Mouse (Mus musculus): ENCODE data around the gene Suclg2. TPM values are rescaled to one million over a fixed set of nuclear protein-coding genes. Genes with fewer than 3 reads are reported as not detected.

Gene Suclg2
- polyA plus RNA-seq, 1 experiment from 2014 or later = 16.8 TPM

- Histone ChIP-seq H3K4me3 (no peak overlapping the region), H3K4me2 (no peak overlapping the region), H3K9ac (no peak overlapping the region), H3K36me3 (no peaks in the 10 kb centered on the region), H3K9me3 (no peaks in the 10 kb centered on the region), H3K4me1 (replicated peaks) (peaks cover 6% of the 10 kb centered on the region), H3K27ac (replicated peaks) (no peak overlapping the region), H3K27me3 (no peaks in the 10 kb centered on the region)
- 65% methylated on average over 4 of the region's 4 CpGs for WGBS
- no peak for ATAC-seq (ENCODE audit: low read depth)
These were observed 23.7 kb downstream of the Suclg2 start for GRCm38 (mm10) chr6:95694910-95695309.

GRCm38 (mm10) chr6:95685242-95685641 is 33.4 kb downstream of the Suclg2 start:
- ATAC-seq (ENCODE audit: low read depth) = no peak
- H3K9ac ChIP-seq = no peak overlapping the region
- no peak overlapping the region for H3K4me2 ChIP-seq
- H3K9me3 ChIP-seq = no peaks in the 10 kb centered on the region
- 85% methylated on average over 4 of the region's 4 CpGs for WGBS
- no peaks in the 10 kb centered on the region for H3K36me3 ChIP-seq
- no peaks in the 10 kb centered on the region for H3K4me1 ChIP-seq (replicated peaks)
- no peak overlapping the region for H3K4me3 ChIP-seq
- H3K27me3 ChIP-seq = no peaks in the 10 kb centered on the region
- H3K27ac ChIP-seq (replicated peaks) = no peak overlapping the region

GRCm38 (mm10) chr6:95679718-95680117 is 38.9 kb downstream of the Suclg2 start:
- Histone ChIP-seq H3K9ac (no peak overlapping the region), H3K27ac (replicated peaks) (no peak overlapping the region), H3K4me1 (replicated peaks) (peaks cover 5% of the 10 kb centered on the region; the same call in 1 of the 2 replicates), H3K36me3 (no peaks in the 10 kb centered on the region), H3K27me3 (no peaks in the 10 kb centered on the region), H3K9me3 (no peaks in the 10 kb centered on the region), H3K4me2 (no peak overlapping the region), H3K4me3 (no peak overlapping the region)
- WGBS = 75% methylated on average over 3 of the region's 3 CpGs
- ATAC-seq (ENCODE audit: low read depth) = no peak

- H3K4me2 ChIP-seq = no peak overlapping the region
- H3K9me3 ChIP-seq = no peaks in the 10 kb centered on the region
- H3K36me3 ChIP-seq = no peaks in the 10 kb centered on the region
- no peak overlapping the region for H3K9ac ChIP-seq
- H3K4me1 ChIP-seq (replicated peaks) = peaks cover 7% of the 10 kb centered on the region; the same call in 1 of the 2 replicates
- no peaks in the 10 kb centered on the region for H3K27me3 ChIP-seq
- WGBS = 56% methylated on average over 3 of the region's 3 CpGs
- no peak overlapping the region for H3K27ac ChIP-seq (replicated peaks)
- no peak overlapping the region for H3K4me3 ChIP-seq
- ATAC-seq (ENCODE audit: low read depth) = no peak
These were observed 39.3 kb downstream of the Suclg2 start for GRCm38 (mm10) chr6:95679261-95679660.

- no peaks in the 10 kb centered on the region for H3K9me3 ChIP-seq
- no peaks in the 10 kb centered on the region for H3K27me3 ChIP-seq
- no peak overlapping the region for H3K4me3 ChIP-seq
- H3K4me1 ChIP-seq (replicated peaks) = peaks cover 12% of the 10 kb centered on the region; the same call in 1 of the 2 replicates
- no peak overlapping the region for H3K4me2 ChIP-seq
- no peaks in the 10 kb centered on the region for H3K36me3 ChIP-seq
- no peak for ATAC-seq (ENCODE audit: low read depth)
- H3K9ac ChIP-seq = no peak overlapping the region
- H3K27ac ChIP-seq (replicated peaks) = no peak overlapping the region
- WGBS = 93% methylated on average over 2 of the region's 2 CpGs
These were observed 41.6 kb downstream of the Suclg2 start for GRCm38 (mm10) chr6:95676951-95677350.

GRCm38 (mm10) chr6:95676439-95676838 is 42.2 kb downstream of the Suclg2 start:
- Histone ChIP-seq H3K9ac (no peak overlapping the region), H3K9me3 (0 out of 2 replicates have a peak, but pooled peaks cover under 1% of the 10 kb centered on the region), H3K27ac (replicated peaks) (no peak overlapping the region), H3K4me3 (no peak overlapping the region), H3K36me3 (no peaks in the 10 kb centered on the region), H3K27me3 (no peaks in the 10 kb centered on the region), H3K4me2 (no peak overlapping the region), H3K4me1 (replicated peaks) (peaks cover 12% of the 10 kb centered on the region; the same call in 1 of the 2 replicates)
- ATAC-seq (ENCODE audit: low read depth) = no peak
- 68% methylated on average over 4 of the region's 4 CpGs for WGBS

GRCm38 (mm10) chr6:95675059-95675705 is 43.4 kb downstream of the Suclg2 start:
- H3K27me3 ChIP-seq = no peaks in the 10 kb centered on the region
- H3K4me2 ChIP-seq = no peak overlapping the region
- 0 out of 2 replicates have a peak, but pooled peaks cover 5% of the 10 kb centered on the region for H3K9me3 ChIP-seq
- peaks cover 12% of the 10 kb centered on the region; the same call in 1 of the 2 replicates for H3K4me1 ChIP-seq (replicated peaks)
- ATAC-seq (ENCODE audit: low read depth) = no peak
- WGBS = 65% methylated on average over 6 of the region's 6 CpGs
- no peak overlapping the region for H3K9ac ChIP-seq
- no peak overlapping the region for H3K27ac ChIP-seq (replicated peaks)
- no peak overlapping the region for H3K4me3 ChIP-seq
- H3K36me3 ChIP-seq = no peaks in the 10 kb centered on the region

GRCm38 (mm10) chr6:95674651-95675050 is 43.9 kb downstream of the Suclg2 start:
- Histone ChIP-seq H3K4me2 (no peak overlapping the region), H3K9me3 (0 out of 2 replicates have a peak, but pooled peaks cover 5% of the 10 kb centered on the region), H3K36me3 (no peaks in the 10 kb centered on the region), H3K27me3 (no peaks in the 10 kb centered on the region), H3K27ac (replicated peaks) (no peak overlapping the region), H3K4me1 (replicated peaks) (peaks cover 12% of the 10 kb centered on the region; the same call in 1 of the 2 replicates), H3K9ac (no peak overlapping the region), H3K4me3 (no peak overlapping the region)
- ATAC-seq (ENCODE audit: low read depth) = no peak
- WGBS = 58% methylated on average over 1 of the region's 1 CpGs

GRCm38 (mm10) chr6:95669335-95669729 is 49.3 kb downstream of the Suclg2 start:
- Histone ChIP-seq H3K36me3 (no peaks in the 10 kb centered on the region), H3K9me3 (0 out of 2 replicates have a peak, but pooled peaks cover 5% of the 10 kb centered on the region), H3K4me2 (no peak overlapping the region), H3K27ac (replicated peaks) (no peak overlapping the region), H3K4me3 (no peak overlapping the region), H3K9ac (no peak overlapping the region), H3K4me1 (replicated peaks) (0 out of 2 replicates have a peak, but pooled peaks cover 5% of the 10 kb centered on the region), H3K27me3 (no peaks in the 10 kb centered on the region)
- 62% methylated on average over 3 of the region's 3 CpGs for WGBS
- ATAC-seq (ENCODE audit: low read depth) = no peak

GRCm38 (mm10) chr6:95668629-95669334 is 49.8 kb downstream of the Suclg2 start:
- no peak overlapping the region for H3K4me3 ChIP-seq
- WGBS = 93% methylated on average over 6 of the region's 6 CpGs
- H3K27me3 ChIP-seq = no peaks in the 10 kb centered on the region
- H3K36me3 ChIP-seq = no peaks in the 10 kb centered on the region
- no peak for ATAC-seq (ENCODE audit: low read depth)
- 0 out of 2 replicates have a peak, but pooled peaks cover 5% of the 10 kb centered on the region for H3K9me3 ChIP-seq
- no peak overlapping the region for H3K9ac ChIP-seq
- H3K4me2 ChIP-seq = no peak overlapping the region
- H3K27ac ChIP-seq (replicated peaks) = no peak overlapping the region
- 0 out of 2 replicates have a peak, but pooled peaks cover 5% of the 10 kb centered on the region for H3K4me1 ChIP-seq (replicated peaks)

- WGBS = 94% methylated on average over 8 of the region's 8 CpGs
- ATAC-seq (ENCODE audit: low read depth) = no peak
- Histone ChIP-seq H3K4me3 (no peak overlapping the region), H3K27ac (replicated peaks) (no peak overlapping the region), H3K27me3 (no peaks in the 10 kb centered on the region), H3K4me1 (replicated peaks) (no peaks in the 10 kb centered on the region), H3K4me2 (no peak overlapping the region), H3K9ac (no peak overlapping the region), H3K9me3 (no peaks in the 10 kb centered on the region), H3K36me3 (no peaks in the 10 kb centered on the region)
These were observed 60.9 kb downstream of the Suclg2 start for GRCm38 (mm10) chr6:95657671-95658070.

GRCm38 (mm10) chr6:95653662-95654061 is 64.9 kb downstream of the Suclg2 start:
- Histone ChIP-seq H3K27me3 (no peaks in the 10 kb centered on the region), H3K36me3 (no peaks in the 10 kb centered on the region), H3K4me1 (replicated peaks) (peaks cover 13% of the 10 kb centered on the region), H3K4me2 (no peak overlapping the region), H3K9me3 (no peaks in the 10 kb centered on the region), H3K27ac (replicated peaks) (no peak overlapping the region), H3K9ac (no peak overlapping the region), H3K4me3 (no peak overlapping the region)
- ATAC-seq (ENCODE audit: low read depth) = no peak
- WGBS = 93% methylated on average over 3 of the region's 3 CpGs

Measured in neural tube, embryonic 13.5 days (tissue).